Mouse (Mus musculus) embryonic facial prominence, embryonic 15.5 days (tissue): ENCODE data around the gene Aqp12. TPM values are rescaled to one million over a fixed set of nuclear protein-coding genes. Genes with fewer than 3 reads are reported as not detected.
A peak's percentile ranks its signal among the peaks of the same experiment; 100 is the strongest.
"Not testable (repeated sequence)": the region's sequence is repeated elsewhere in the genome, so short reads cannot be mapped to it uniquely, and the experiment has no call there.

Experiments used
- ATAC-seq: fragments of 200-750 bp; cut with Nextera tagmentation; 2 replicates; pipeline ENCODE4 v1.8.0; 2017; ENCODE audit warnings: low read depth, moderate TSS enrichment; ENCODE audit not compliant: insufficient number of reproducible peaks, low FRiP score, low TSS enrichment
- H3K27ac ChIP-seq: fragments of 300-500 bp; sonication (generic); replicated peaks from 2 replicates; pipeline ENCODE4 v1.5.1; 2015; ENCODE audit warnings: mild to moderate bottlenecking, inconsistent platforms
- H3K27me3 ChIP-seq: fragments of 300-500 bp; sonication (generic); 2 replicates; pipeline ENCODE4 v1.6.1; 2015; ENCODE audit warnings: inconsistent platforms
- H3K36me3 ChIP-seq: fragments of 300-500 bp; sonication (generic); 2 replicates; pipeline ENCODE4 v1.6.1; 2015; ENCODE audit warnings: mild to moderate bottlenecking, inconsistent platforms
- H3K4me1 ChIP-seq: fragments of 300-500 bp; sonication (generic); 2 replicates; pipeline ENCODE4 v1.6.1; 2015; ENCODE audit warnings: inconsistent platforms
- H3K4me2 ChIP-seq: fragments of 300-500 bp; sonication (generic); replicated peaks from 2 replicates; pipeline ENCODE4 v1.6.1; 2015; ENCODE audit warnings: mild to moderate bottlenecking, inconsistent platforms
- H3K4me3 ChIP-seq: fragments of 300-500 bp; sonication (generic); replicated peaks from 2 replicates; pipeline ENCODE4 v1.5.1; 2015; ENCODE audit warnings: mild to moderate bottlenecking, inconsistent platforms
- H3K9ac ChIP-seq: fragments of 300-500 bp; sonication (generic); 2 replicates; pipeline ENCODE4 v1.6.1; 2015; ENCODE audit warnings: inconsistent platforms
- H3K9me3 ChIP-seq: fragments of 300-500 bp; sonication (generic); replicated peaks from 2 replicates; pipeline ENCODE4 v1.6.1; 2016; ENCODE audit warnings: inconsistent platforms
- WGBS: fragments of 180-500 bp; shearing (Covaris S2); methylation state at CpG from one replicate; pipeline ENCODE4 v1.1.7; 2015; 5-methylcytosine and 5-hydroxymethylcytosine counted together
- polyA plus RNA-seq: library from polyadenylated mRNA; unstranded; fragments of >200 nt; fragmentation: Nextera tagmentation; extraction: Ambion mirVana; gene quantifications from 2 replicates; pipeline ENCODE4 v1.2.1, GENCODE M21; 2015

The Aqp12 gene
- not detected in 2 replicates for polyA plus RNA-seq

DNA sequence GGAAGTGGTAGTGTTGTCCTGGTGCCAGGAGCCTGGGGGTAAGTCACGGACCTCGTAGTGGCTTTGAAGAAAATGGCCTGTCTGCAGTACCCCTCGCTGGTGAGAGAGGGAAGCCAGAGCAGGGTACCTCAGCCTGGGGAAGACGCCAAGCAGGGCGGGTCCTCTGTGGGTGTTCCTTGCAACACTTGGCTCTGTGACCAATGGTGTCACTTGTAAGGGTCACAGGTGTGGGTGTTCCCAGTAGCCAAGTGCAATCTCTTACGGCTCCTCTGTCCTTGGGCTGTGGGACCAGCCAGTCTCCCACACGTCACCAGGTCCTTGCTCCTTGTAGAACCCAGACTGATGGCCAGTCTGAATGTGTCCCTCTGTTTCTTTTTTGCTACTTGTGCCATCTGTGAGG lies at the start of gene Aqp12:
Aqp12 (plus strand) TSS at position 274 of the 400 bp plus-strand sequence.
- H3K27ac ChIP-seq, result no peak within 1 kb of the TSS
- H3K4me1 ChIP-seq, result no peaks in the 10 kb centered on the region
- H3K4me3 ChIP-seq, result no peak within 1 kb of the TSS
- no peak within 1 kb of the TSS for H3K4me2 ChIP-seq
- H3K36me3 ChIP-seq, result no peaks in the 10 kb centered on the region
- no peak for ATAC-seq
- WGBS, result 69% methylated on average over 7 of the region's 7 CpGs
- no peaks in the 10 kb centered on the region for H3K27me3 ChIP-seq
- no peaks in the 10 kb centered on the region for H3K9me3 ChIP-seq
- no peak within 1 kb of the TSS for H3K9ac ChIP-seq

DNA sequence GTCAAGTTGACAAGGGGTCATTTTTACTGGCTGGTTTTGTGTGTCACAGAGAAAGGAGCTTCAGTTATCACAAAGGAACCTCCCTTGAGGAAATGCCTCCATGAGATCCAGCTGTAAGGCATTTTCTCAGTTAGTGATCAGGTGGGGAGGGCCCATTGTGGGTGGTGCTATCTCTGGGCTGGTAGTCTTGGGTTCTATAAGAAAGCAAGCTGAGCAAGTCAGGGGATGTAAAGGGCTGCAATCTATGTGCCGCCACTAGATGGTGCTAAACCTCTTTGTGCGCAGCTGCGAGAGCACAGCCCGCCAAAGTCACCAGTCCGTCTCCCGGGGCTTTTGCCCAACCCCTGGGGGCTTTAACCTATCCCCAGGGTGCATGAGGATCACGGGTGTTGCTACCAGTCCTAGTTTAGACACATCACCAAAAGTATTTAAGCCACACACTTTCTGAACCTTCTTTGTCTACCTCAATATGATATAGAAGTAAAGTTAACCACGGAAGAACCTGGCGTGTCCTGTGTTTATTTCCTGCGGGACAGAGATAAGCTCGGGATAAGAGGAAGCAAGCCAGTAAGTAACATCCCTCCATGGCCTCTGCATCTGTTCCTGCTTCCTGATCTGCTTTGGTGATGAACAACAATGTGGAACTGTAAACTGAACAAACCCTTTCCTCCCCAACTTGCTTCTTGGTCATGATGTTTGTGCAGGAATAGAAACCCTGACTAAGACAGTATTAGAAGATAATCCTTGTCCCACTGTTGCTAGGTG lies 49.4 kb upstream of the Aqp12 start:
- not testable (repeated sequence) for H3K36me3 ChIP-seq, H3K4me1 ChIP-seq, H3K9ac ChIP-seq, ATAC-seq, H3K9me3 ChIP-seq, H3K27me3 ChIP-seq, H3K27ac ChIP-seq
- H3K4me3 ChIP-seq, result peak overlapping the region; percentile 19
- WGBS, result 6% methylated on average over 11 of the region's 11 CpGs
- H3K4me2 ChIP-seq, result peak overlapping the region; percentile 43

DNA sequence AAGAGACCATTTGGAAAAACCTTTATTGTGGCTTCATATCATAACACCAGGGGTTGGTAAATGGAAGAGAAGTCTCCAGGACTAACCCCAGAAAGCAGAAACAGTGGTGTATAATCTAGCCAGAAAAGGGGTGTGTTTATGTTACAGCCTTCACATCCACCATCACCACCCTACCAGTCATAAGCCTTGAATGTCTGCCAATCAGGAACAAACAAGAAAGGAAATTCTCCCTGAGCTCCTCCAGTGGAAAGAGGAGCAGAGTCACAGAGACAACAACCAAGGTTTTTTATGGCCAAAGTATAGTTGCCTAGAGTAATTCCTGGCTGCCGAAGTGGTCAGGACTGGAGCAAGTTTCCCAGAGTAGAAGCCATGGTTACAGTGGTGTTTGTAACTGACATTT lies 47.1 kb upstream of the Aqp12 start:
- H3K4me2 ChIP-seq, result no peak overlapping the region
- H3K9me3 ChIP-seq, result no peaks in the 10 kb centered on the region
- H3K4me3 ChIP-seq, result no peak overlapping the region
- H3K36me3 ChIP-seq, result no peaks in the 10 kb centered on the region
- H3K27ac ChIP-seq, result no peak overlapping the region
- WGBS, result 94% methylated on average over 1 of the region's 1 CpGs
- H3K27me3 ChIP-seq, result no peaks in the 10 kb centered on the region
- ATAC-seq, result no peak
- H3K4me1 ChIP-seq, result no peaks in the 10 kb centered on the region
- no peak overlapping the region for H3K9ac ChIP-seq

DNA sequence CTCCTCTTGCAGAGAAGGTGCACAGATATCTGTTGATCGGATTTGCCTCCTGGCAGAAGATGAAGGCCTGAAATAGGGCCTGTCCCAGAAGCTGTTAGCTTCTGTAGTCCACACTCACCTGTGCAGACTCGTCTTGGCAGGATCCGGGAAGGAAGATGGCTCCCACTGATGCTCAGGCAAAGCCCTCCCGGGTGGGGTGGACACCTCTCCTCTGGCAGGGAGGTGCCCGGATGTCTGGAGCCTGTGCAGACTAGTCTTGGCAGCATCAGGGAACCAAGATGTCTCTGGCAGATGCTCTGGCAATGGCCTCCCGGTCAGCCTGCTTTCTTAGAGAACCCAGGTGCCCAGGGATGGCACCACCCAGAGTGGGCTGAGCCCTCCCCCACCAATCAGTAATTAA lies 35.3 kb upstream of the Aqp12 start:
- not testable (repeated sequence) for H3K4me1 ChIP-seq, H3K9ac ChIP-seq, ATAC-seq, H3K4me2 ChIP-seq, H3K9me3 ChIP-seq, H3K4me3 ChIP-seq, H3K27ac ChIP-seq, H3K27me3 ChIP-seq, H3K36me3 ChIP-seq
- 72% methylated on average over 6 of the region's 6 CpGs for WGBS

DNA sequence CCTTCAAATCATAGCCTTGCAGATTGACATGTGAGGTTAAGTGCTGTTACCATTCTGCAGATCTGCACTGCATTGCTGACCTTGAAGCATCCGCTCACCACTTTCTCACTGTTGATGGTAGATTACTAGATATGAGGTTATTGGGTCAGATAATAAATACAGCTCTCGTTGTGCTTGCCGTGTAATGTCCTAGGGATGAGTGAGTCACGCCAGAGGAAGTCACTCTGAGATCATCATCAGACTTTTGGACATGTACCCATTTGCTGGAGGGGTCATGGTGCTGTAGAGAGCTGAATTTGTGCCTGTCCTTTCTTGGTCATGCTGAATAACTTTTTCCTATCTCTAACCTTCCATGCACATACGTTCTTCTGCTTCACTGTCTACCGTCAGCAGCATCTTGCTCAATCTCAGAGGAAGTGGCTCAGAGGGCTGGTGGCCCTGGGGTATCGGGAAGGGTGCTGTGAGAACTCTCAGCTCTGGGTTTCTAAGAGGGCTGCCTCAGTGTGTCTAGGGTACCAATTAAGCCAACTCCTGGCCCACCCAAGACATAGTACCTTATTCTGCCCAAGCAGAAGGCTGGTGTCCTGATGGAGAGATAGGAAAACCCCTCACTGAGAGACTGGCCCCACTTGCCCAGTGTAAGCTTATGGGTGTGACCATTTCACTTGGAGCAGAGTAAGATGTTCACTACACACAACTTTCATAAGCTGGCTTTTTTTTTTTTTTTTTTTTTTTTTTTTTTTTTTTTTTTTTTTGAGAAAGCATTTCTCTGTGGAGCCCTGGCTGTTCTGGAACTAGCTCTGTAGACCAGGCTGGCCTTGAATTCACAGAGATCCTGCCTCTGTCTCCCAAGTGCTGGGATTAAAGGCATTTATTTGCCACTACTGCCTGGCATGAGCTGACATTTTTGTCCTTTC lies 34.0 kb upstream of the Aqp12 start:
- no peak overlapping the region for H3K27ac ChIP-seq
- no peak overlapping the region for H3K4me2 ChIP-seq
- H3K4me1 ChIP-seq, result peaks cover 4% of the 10 kb centered on the region; the same call in 1 of the 2 replicates
- no peaks in the 10 kb centered on the region for H3K9me3 ChIP-seq
- no peaks in the 10 kb centered on the region for H3K36me3 ChIP-seq
- 89% methylated on average over 7 of the region's 7 CpGs for WGBS
- no peak overlapping the region for H3K4me3 ChIP-seq
- ATAC-seq, result no peak
- no peaks in the 10 kb centered on the region; the same call in 1 of the 2 replicates for H3K27me3 ChIP-seq
- no peak overlapping the region for H3K9ac ChIP-seq

DNA sequence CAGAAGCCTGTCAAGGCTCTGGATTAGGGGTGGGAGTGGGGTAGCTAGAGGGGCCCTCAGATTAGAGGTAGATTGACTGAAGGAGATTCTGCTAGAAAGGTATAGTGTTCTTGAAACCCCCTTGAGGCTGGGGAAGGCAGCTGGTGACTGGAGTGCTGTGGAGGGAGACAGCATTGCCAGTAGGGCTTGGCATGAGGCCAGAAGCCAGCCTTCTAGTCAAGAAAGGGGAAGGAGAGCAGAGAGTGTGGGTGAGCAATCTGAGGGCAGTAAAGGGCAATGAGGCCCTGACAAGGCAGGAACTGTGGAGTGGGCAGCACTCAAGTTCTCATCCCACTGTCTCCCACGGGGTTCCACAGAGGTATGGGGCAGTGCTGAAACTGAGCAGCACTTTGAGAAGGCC lies 33.3 kb upstream of the Aqp12 start:
- WGBS, result 59% methylated on average over 1 of the region's 1 CpGs
- H3K27ac ChIP-seq, result no peak overlapping the region
- no peaks in the 10 kb centered on the region for H3K36me3 ChIP-seq
- H3K4me3 ChIP-seq, result no peak overlapping the region
- H3K9ac ChIP-seq, result no peak overlapping the region
- peaks cover 4% of the 10 kb centered on the region; the same call in 1 of the 2 replicates for H3K4me1 ChIP-seq
- no peak overlapping the region for H3K4me2 ChIP-seq
- no peaks in the 10 kb centered on the region; the same call in 1 of the 2 replicates for H3K27me3 ChIP-seq
- ATAC-seq, result no peak
- H3K9me3 ChIP-seq, result no peaks in the 10 kb centered on the region

DNA sequence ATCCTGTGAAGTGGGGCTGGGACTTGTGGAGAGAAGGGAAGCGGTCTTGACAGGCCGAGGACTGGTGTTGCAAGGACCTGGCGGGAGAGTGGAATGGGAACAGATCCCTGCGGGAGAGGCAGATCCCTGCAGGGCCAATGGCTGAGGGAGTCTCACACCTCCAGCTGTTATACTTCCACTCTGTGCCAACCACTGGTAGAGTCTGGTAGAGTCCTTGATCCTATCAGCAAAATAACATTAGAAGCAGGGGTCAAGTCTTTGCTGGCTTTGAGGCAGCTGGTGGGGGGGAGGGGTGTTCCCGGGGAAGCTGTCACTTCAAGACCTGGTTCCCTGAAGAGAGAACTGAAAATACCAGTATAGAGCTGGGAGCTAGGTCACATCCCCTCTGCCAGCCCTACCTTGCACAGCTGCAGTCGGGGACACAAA lies 30.0 kb upstream of the Aqp12 start:
- Histone ChIP-seq H3K4me1 (peaks cover 18% of the 10 kb centered on the region), H3K27ac (no peak overlapping the region), H3K27me3 (no peaks in the 10 kb centered on the region; the same call in none of the 2 replicates), H3K4me2 (no peak overlapping the region), H3K36me3 (no peaks in the 10 kb centered on the region), H3K9me3 (no peaks in the 10 kb centered on the region), H3K9ac (no peak overlapping the region), H3K4me3 (no peak overlapping the region)
- no peak for ATAC-seq
- WGBS, result 50% methylated on average over 6 of the region's 6 CpGs

DNA sequence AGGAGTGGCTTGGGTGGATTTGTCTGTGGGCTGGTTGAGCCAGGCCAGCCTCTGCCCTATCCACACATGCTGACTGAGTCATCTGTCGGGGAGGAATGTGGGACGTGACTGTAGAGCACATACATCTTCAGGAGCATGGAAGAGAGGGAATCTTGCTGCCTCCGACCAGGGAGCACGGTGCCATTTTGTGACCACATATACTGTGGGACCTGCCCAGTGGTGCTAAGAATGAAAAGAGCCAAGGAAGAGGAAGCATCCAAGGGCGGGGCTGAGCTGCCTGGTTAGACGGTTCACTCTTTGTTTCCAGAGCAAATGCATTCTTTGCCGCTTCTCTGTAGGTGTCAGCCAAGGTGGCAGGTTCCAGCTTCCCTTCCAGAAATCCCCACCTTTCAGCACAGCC lies 27.5 kb upstream of the Aqp12 start:
- H3K4me2 ChIP-seq, result no peak overlapping the region
- peaks cover 14% of the 10 kb centered on the region for H3K4me1 ChIP-seq
- H3K27me3 ChIP-seq, result no peaks in the 10 kb centered on the region; the same call in none of the 2 replicates
- H3K4me3 ChIP-seq, result no peak overlapping the region
- H3K9ac ChIP-seq, result no peak overlapping the region
- no peaks in the 10 kb centered on the region for H3K36me3 ChIP-seq
- WGBS, result 34% methylated on average over 7 of the region's 7 CpGs
- H3K27ac ChIP-seq, result no peak overlapping the region
- no peak for ATAC-seq
- no peaks in the 10 kb centered on the region for H3K9me3 ChIP-seq

DNA sequence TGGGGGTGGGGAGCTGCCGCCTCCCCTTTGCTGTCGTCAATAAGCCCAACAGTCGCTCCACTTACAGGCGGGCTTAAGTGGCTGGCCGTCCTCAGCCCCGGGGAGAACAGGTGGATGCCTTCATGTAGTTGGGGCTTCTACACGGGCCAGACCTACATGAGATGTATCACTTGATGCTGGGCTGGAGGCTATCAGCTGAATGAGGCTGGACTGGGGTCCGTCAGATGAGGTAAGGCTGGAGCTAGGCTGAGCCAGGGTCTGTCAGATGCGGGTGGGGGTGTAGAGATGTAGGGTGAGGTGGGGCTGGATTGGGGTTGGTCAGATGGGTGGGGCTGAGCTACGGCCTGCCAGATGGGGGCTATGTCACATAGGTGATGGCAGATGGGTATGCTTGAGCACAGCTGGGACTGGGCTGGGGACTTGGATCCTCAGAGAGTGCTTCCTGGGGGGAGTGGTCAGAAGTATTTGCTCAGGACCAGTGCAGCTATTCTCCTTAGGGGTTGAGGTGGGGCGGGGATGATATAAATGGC lies 27.0 kb upstream of the Aqp12 start:
- Histone ChIP-seq H3K36me3 (no peaks in the 10 kb centered on the region), H3K27me3 (no peaks in the 10 kb centered on the region; the same call in 1 of the 2 replicates), H3K4me1 (peaks cover 14% of the 10 kb centered on the region), H3K4me2 (no peak overlapping the region), H3K9ac (no peak overlapping the region), H3K9me3 (no peaks in the 10 kb centered on the region), H3K27ac (no peak overlapping the region), H3K4me3 (no peak overlapping the region)
- WGBS, result 25% methylated on average over 11 of the region's 11 CpGs
- ATAC-seq, result 0 out of 2 replicates have a peak, but pooled peaks have one; percentile 24

DNA sequence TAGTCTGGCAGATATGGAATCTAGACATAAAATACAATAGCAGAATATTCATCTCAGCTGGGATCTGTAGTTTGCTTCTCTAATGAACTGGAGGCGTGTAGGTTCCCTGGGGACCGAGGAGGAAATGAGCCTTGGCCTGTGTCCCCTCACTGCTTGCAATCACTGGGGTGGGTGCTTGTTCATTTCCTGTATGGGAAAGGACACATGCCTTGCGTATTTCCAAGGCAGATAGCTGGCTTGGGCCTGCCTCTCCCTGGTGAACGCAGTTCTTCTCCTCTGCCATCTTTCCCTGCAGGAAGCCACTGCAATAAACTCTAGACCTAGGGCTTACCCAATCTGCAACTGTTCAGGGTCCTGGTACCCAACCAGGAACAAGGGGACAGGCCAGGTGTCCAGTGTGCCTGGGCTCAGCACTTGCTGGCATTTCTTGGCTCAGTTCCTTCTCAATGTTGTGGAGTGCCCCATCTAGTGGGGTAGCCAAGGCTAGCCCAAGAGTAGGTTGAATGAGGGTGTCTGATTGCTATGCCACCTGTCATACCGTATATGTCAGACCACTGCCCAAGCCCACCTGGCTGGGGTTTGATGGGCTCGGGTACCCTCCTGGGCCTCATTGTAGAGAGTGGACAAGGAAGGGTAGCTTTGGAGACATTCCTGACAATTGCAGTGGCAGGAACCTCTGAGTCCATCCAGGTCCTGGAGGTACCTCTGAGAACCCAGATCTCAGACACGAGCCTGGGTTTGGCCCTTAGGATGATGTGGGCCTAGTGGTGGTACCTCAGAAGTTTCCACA lies 24.9 kb upstream of the Aqp12 start:
- no peak for ATAC-seq
- H3K36me3 ChIP-seq, result no peaks in the 10 kb centered on the region
- no peak overlapping the region for H3K4me2 ChIP-seq
- no peak overlapping the region for H3K27ac ChIP-seq
- no peaks in the 10 kb centered on the region; the same call in 1 of the 2 replicates for H3K27me3 ChIP-seq
- 76% methylated on average over 7 of the region's 7 CpGs for WGBS
- no peak overlapping the region for H3K9ac ChIP-seq
- peaks cover 14% of the 10 kb centered on the region for H3K4me1 ChIP-seq
- H3K4me3 ChIP-seq, result no peak overlapping the region
- H3K9me3 ChIP-seq, result no peaks in the 10 kb centered on the region
